Mouse (Mus musculus) induced T-regulatory cell, adult 2 months (primary cell): ENCODE measurements around the gene Rbm3.
"Not testable (repeated sequence)": the region's sequence is repeated elsewhere in the genome, so short reads cannot be mapped to it uniquely, and the experiment has no call there.

ENCODE experiments used
- DNase-seq: peaks from one replicate; pipeline ENCODE4 v3.0.0-alpha.2; 2012; ENCODE audit warnings: low read depth

Gene Rbm3

GRCm38 (mm10) chrX:8131393-8131792 lies 14.3 kb downstream of the Rbm3 start:
- DNase-seq, result no peak

- DNase-seq, result no peak
These were observed 20.4 kb downstream of the Rbm3 start for GRCm38 (mm10) chrX:8125235-8125634.

- no peak for DNase-seq
These were observed 21.7 kb downstream of the Rbm3 start for GRCm38 (mm10) chrX:8123821-8124470.

- no peak for DNase-seq
These were observed 28.4 kb downstream of the Rbm3 start for GRCm38 (mm10) chrX:8117264-8117663.

GRCm38 (mm10) chrX:8115275-8115674 lies 30.4 kb downstream of the Rbm3 start:
- DNase-seq, result no peak

GRCm38 (mm10) chrX:8105019-8105418 lies 40.7 kb downstream of the Rbm3 start:
- DNase-seq, result no peak

- DNase-seq, result no peak
These were observed 43.4 kb downstream of the Rbm3 start for GRCm38 (mm10) chrX:8102213-8102668.

GRCm38 (mm10) chrX:8101017-8101416 lies 44.7 kb downstream of the Rbm3 start:
- DNase-seq, result peak; percentile 20

GRCm38 (mm10) chrX:8099435-8099834 lies 46.2 kb downstream of the Rbm3 start:
- DNase-seq, result no peak

GRCm38 (mm10) chrX:8096787-8097242 lies 48.9 kb downstream of the Rbm3 start:
- DNase-seq, result peak; percentile 96

GRCm38 (mm10) chrX:8096068-8096786 lies 49.5 kb downstream of the Rbm3 start:
- not testable (repeated sequence) for DNase-seq

- no peak for DNase-seq
These were observed 50.1 kb downstream of the Rbm3 start for GRCm38 (mm10) chrX:8095546-8095945.

GRCm38 (mm10) chrX:8090954-8091347 lies 54.7 kb downstream of the Rbm3 start:
- DNase-seq, result not testable (repeated sequence)

GRCm38 (mm10) chrX:8090346-8090953 lies 55.2 kb downstream of the Rbm3 start, which contains the start of gene Was:
TSS of gene Was (minus strand) at chrX:8090498.
- peak; percentile 77 for DNase-seq

GRCm38 (mm10) chrX:8089746-8090145 lies 55.9 kb downstream of the Rbm3 start:
- no peak for DNase-seq
